Mouse (Mus musculus) testis, adult 2 months (tissue): ENCODE measurements at regions not wholly inside any gene's neighbourhood (a gene's known extent, or its start where the extent isn't known, plus 50 kb on each side); places are given as distances from the start of the nearest gene placed in this dataset.

ENCODE experiments used
- CTCF ChIP-seq: fragments of 200-500 bp; IDR thresholded peaks from 2 replicates; pipeline ENCODE4 v1.5.1; 2012; ENCODE audit warnings: low read depth, mild to moderate bottlenecking, inconsistent platforms, low read length, moderate library complexity; ENCODE audit not compliant: control insufficient read depth, insufficient read depth, insufficient replicate concordance
- POLR2A ChIP-seq: fragments of 200-500 bp; IDR thresholded peaks from 2 replicates; pipeline ENCODE4 v1.6.1; 2012; ENCODE audit warnings: low read depth, mild to moderate bottlenecking, inconsistent platforms, low read length, moderate library complexity; ENCODE audit not compliant: control insufficient read depth

DNA sequence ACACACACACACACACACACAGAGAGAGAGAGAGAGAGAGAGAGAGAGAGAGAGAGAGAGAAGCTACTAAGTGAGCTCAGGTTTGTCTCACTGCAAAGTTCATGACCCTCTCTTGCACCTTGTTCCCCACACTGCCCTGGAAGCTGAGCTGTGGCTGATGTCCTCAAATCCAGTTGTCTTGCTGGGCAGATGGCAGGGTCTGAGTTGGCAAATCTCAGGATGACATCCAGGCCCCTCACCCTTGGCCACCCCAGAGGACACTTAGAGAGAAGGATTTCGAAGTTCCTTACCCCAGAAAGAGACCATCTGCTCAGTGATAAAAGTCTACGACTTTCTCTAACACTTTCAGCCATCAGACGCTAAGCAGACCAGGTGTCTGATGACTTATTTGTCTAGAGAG is 160.1 kb upstream of the Nlrp1b start:
- no peak for TF ChIP-seq POLR2A
- TF ChIP-seq CTCF, result no peak
